Mouse (Mus musculus): ENCODE measurements around the gene Lrmda. TPM values are rescaled to one million over a fixed set of nuclear protein-coding genes. Genes with fewer than 3 reads are reported as not detected.

The Lrmda gene
- total RNA-seq (2021): under 1 TPM; 0.57 to 0.62 TPM
- long read RNA-seq: 0 reads

- DNase-seq (ENCODE audit: low spot score in 2 of 2): peak; percentile 21 to 54
These were observed at the start of gene Lrmda for GRCm38 (mm10) chr14:22019252-22019948. TSS of gene Lrmda (plus strand) at chr14:22019712.

DNA sequence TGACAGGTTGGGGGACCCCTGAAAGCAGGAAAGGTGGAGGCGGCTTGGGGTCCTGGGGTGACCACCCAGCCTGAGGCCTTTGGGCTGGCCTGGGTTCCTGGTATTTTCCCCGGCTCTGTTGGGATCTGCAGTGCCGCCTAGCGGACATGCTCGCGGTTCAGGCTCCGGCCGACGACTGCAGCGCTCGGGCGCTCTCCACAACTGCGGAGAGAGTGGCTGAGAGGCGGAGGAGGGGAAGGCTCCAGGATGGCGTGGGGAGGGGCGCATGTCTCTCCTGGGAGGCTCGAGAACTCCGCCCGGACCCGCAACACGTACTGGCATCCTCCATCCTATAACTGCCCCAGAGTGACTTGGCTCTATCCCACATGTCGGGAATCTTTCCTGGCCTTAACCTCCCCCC lies 38.0 kb upstream of the Lrmda start:
- peak; percentile 82 for DNase-seq (ENCODE audit: low spot score in 2 of 2)

- no peak for DNase-seq (ENCODE audit: low spot score in 2 of 2)
These were observed 37.4 kb upstream of the Lrmda start for GRCm38 (mm10) chr14:21982096-21982591.

- DNase-seq (ENCODE audit: low spot score in 2 of 2): peak in 1 of 2 experiments; percentile 24
These were observed 36.8 kb upstream of the Lrmda start for GRCm38 (mm10) chr14:21982592-21983310.

DNA sequence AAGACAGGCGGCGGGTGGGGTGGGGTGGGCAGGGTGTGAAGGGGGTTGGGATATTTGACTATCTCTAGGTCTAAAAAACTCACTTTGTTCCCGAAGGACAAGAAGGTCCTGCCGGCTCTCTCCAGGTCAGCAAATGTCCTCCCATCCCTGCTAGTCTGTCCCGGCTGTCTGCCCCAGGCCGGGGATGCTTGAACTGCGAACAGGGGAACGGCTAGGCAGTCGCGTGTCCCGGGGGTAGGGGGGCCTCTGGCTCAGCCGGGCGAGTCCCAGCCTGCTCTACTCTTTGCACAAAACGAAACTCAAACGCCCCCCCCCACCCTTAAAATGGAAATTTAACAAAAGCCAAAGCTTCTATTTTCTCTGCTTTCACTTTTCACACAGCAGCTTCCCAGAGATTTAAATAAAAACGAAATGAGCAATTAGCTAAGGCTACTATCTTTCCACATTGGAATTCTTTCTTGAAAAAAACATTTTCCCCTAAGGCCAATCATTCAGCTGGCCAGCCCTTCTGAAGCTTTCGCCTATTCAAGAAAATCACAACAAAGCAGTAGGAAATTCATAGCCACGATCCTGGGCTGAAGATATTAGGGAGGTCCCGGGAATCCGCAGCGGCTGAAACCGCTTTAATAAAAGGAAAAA lies 36.1 kb upstream of the Lrmda start:
- DNase-seq (ENCODE audit: low spot score in 2 of 2): no peak

- no peak for DNase-seq (ENCODE audit: low spot score in 2 of 2)
These were observed 35.4 kb upstream of the Lrmda start for GRCm38 (mm10) chr14:21983950-21984730.

DNA sequence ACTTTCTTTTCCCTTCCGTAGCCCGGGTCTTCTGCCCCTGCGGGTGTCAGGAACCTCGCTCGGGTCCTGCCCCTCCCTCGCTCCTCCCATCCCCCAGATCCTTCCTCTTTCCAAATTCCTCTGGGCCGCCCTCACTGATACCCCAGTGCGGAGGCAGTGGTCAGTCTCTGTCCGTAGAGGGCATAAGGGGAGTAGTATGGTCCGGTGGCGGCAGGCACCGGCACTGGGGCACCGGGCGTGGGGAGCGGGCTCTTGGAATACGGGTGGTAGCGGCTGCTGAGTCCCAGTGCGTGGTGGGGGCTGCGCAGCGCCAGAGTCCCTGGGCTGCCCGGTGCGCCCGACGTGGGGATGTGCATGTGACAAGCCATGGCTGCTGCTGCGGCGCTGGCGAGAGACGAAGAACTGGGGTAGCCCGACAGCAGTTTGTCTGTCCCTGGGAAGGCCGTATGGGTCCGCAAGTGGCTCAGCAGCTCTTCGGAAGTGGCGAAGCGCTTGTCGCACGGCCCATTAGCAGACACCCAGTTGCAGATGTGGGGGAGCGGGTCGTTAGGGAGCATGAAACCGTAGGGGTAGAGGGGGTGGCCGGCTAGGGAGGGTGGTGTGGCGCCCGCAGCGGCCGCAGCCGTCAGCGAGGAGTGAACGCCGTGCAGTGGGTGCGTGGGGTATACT lies 34.6 kb upstream of the Lrmda start:
- DNase-seq (ENCODE audit: low spot score in 2 of 2): peak in 1 of 2 experiments; percentile 35

GRCm38 (mm10) chr14:21985426-21985931 lies 34.0 kb upstream of the Lrmda start:
- DNase-seq (ENCODE audit: low spot score in 2 of 2): no peak

DNA sequence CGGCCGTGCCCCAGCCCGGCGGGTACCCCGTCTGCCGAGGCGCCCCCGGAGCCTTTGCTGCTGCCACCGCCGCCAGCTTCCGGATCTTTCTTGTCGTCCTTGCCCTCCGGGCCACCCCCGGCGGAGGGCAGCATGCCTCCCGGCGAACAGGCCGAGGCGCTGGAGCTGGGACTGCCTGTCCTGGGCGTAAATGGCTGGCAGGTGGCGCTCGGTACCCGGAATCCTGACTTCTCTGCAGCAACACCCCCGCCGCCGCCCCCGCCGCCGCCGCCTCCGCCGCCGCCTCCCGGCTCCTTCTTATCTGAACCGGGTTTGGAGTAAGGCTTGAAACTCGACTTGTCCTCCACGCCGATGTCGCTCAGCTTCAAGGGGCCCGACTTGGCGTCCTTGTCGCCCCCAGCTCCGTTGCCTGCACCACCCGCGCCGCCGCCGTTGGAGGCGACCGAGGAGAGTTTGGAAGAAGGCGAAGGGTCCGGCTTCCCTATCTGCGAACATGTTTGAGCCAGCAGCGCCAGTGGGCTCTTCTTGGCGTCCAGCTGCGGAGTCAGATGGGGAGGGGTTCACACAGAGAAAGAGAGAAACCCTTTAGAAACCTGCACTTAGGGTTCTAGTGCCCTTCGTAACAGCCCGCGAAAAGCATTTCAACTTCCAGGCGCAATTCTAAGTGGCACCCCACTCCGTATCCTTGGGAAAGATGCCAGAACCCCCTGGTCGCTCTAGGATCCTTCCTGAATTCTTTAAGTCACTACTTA lies 33.4 kb upstream of the Lrmda start:
- DNase-seq (ENCODE audit: low spot score in 2 of 2): peak; percentile 88 to 91

DNA sequence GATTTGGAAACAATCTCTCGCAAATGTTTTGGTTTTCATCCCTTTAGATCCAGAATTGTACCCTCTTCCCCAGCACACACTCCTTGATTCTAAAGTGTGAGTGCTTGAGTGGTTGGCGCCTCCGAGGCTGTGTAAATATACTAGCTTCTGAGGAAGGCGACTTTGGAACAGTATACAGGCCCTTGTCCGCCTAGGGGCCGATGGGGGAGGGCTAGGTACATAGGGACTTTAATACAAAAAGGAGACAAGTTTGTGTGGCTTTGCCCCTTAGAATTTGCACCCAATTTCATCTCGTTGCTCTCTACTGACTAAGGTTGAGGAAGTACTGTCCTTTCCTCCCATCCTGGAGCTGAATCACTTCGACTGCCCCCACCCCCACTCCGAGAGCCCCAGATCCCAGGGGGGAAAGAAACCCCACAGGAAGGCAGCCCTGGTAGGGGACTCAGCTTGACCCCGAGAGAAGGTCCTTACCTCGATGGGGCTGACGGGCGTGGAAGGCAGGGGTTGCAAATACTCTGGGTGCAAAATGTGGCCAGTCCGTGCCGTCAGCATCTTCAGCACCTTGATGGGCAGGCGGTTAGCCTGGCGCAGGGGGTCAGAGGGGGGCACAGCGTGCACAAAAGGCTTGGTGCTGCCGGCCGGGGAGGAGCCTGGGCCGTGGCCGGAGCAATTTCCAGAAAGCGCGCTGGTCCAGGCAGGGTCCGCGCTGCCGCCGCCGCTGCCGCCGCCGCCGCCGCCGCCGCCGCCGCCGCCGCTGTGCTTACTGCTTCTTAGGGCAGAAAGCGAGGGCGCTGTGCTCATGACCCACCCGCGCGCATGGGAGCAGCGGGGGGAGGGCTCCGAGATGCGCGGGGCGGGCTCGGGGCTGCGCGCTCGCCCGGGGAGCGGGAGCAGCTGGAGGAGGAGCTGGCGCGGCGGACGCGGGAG lies 32.5 kb upstream of the Lrmda start:
- DNase-seq (ENCODE audit: low spot score in 2 of 2): peak; percentile 23 to 31

DNA sequence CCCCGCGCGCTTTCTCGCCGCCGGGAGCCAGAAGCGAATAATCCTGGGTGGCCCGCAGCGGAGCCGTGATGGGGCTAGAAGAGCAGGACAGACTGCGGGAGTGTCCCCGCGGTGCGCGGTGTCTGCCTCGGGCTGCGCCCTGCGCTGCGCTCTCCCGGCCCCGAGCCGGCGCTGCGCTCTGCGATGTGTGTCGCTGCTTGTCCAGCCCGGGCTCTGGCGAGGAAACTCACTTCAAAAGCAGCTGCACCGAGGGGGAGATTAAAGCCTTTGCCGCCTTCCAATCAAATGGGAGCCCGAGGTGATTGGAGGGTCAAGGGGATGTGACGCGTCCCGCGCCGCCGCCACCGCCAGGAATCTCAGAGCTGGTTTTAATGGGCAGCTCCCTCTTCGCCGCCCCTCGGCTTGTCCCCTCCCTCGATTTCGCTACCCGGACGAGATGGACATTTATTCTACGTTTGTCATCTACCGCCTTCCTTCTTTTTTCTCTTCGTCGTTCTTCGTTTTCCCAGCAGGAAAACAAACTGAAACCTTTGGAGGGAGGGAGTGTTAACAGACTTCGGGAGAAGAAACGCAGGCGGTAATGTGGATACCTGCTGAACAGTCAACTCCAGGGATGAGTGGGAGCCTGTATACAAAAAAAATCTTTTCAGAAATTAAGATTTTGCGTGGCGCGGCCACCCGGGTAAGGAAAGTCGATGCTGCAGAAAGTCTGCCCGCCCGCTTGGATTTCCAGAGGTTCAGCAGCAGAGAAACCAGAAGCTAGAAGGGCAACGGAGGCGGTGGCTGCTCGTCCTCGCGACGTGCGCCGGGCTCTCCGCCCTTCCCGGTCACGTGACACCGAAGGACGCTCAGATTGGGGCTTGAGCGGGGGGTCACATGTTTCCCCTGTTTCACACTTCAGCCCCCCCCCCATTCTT lies 31.6 kb upstream of the Lrmda start:
- DNase-seq (ENCODE audit: low spot score in 2 of 2): peak; percentile 87 to 90

DNA sequence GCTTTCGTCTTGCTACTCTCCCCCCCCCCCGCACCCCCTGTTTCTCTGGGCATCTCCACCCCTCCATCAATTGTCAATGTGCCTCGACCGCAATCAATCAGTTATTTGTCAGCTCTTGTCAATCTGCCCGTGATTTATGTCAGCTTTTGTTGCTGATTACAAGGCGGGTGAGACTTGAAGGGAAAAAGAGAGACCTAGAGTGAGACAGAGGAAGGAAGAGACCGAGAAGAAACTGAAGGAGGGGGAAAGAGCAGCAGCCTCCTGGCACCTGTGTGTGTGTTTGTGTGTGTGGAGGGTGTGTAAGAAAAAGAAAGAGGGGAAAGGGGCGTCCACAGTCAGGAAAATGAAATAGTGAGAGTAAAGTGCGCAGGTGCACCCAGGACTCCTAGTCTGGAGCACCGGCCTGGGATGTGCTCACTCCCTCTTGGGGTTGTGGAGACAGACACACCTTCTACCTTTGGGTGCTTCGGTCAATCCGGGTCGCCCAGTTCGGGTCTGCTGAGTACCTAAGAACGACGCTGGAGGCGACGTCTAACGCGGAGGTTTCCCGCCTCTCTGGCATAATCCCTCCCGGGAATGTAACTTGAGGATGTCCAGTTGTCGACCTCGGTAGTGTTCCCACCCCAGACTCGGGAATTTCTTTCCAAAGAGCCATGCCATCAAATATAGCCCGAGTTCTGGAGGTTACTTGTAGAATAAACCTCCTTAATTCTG lies 30.8 kb upstream of the Lrmda start:
- DNase-seq (ENCODE audit: low spot score in 2 of 2): no peak

DNA sequence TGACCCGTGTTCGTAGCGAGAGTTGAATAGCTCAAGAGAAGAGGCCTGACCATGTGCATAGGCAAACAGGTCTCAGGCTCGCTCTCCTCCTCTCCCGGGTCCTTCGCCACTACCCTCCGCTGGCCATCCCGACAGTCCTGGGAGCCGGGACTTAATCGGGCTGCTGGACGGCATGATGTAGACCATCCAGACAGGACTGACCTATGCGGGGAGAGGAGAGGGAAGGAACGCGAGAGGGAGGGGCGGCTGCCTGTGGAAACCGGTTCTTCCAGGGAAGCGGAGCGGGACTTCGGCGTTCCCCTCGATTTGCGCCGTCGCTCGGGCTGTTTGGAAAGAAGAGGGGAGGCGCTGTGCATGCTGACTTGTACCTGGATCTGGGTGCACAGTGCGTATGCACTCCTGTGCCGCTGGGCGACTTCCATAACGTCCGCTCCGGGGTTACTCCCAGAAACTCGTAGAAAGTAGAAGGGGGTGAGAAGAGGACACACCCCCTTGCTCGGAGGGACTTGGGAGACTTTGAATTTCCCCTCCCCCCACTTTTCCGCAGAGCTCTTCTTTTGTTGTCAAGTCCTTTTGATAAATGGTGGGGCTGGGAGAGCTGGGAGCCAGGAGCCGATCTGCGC lies 30.1 kb upstream of the Lrmda start, which contains the start of gene Zfp503:
Gene Zfp503 (minus strand): TSS at position 311 of the 623 bp plus-strand sequence.
- peak; percentile 33 for DNase-seq (ENCODE audit: low spot score in 2 of 2)

DNA sequence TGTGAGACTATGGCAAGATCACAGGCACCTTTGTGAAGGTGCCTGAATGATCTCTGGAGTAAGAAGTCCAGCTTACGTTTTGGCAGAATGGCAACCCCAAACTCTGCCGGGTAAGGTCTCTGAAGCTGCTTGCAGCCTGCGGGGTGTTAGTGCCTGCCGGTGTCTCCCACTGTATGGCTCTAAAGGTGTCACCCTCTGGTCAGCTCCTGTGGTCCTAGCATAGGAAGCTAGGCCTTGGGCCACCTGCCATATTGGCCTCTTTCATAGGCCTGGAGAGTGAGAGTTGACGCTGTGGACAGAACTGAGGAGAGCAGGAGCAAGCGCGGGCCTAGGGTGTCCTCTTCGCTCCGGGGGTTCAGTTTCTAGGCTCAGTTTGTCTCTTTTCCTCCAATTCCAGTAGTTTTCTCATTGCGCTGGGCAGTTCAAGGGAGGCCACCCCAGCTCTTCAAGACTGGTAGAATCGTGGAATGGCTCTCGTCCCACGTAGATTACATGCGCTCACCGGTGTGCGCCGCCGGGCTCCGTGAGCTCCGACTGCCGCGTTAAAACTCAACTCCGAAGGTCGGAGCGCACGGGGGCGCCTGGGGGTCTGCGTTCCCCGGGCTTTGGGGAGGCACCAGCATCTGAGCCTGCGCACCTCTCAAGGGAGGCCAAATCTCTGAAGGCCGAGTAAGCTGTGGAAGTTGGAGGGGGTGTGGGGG lies 29.0 kb upstream of the Lrmda start:
- no peak for DNase-seq (ENCODE audit: low spot score in 2 of 2)

DNA sequence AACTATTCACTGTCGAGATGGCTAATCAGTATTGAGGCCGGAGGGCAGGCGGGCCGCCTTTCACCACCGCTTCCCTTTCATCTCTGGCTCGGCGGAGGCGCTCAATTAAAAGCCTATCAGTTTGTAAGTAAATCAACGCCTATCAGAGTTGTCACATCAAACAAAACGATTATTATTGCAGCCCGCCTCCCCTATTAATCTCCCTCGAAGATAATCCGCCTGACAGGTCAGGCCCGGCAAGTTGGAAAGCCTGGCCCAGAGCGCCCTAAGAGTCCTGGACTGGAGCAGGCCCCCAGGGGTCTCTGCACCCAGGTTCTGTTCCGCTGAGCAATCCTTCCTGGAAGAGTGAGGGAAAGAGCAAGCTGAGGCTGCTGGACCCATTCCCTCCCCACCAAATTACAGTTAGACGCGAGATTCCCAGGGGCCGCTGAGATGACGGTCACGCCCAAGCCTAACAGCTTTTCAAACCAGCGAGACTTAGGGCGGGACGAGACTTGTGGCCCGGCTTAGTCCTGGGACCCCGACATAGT lies 28.2 kb upstream of the Lrmda start:
- no peak for DNase-seq (ENCODE audit: low spot score in 2 of 2)
